13 mouse cellular contexts compared by ENCODE assay signal in the genomic region with DNA sequence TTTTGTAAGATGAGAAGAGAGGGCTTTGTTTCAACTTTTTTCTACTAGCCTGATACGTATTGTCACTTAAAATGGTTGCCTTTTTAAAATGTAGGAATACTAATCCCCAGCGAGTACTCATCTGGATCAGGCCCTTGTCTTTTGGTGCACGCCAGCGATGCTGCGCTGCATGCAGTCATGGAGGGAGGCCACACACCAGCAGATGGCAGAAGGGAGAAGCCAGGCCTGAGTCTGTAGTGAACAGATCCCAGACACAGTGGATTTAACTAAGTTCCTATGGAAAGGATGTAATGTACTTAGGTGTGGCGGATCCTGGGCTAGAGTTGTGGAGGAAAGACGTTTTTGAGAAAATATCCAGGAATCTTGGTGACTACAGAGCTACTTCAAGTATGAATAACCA. TPM values are rescaled to one million over a fixed set of nuclear protein-coding genes. Genes with fewer than 3 reads are reported as not detected.
DNase-seq lines count a peak whose midpoint lies in the region; ATAC-seq and TF ChIP-seq lines count a peak whose summit lies in the region.
"Had no signal": no experiment of that assay in that cellular context is flagged by ENCODE, and none has a peak within 500 bp of the region (broad histone marks: within the 10 kb centered on the region; RNA-seq: fewer than 3 reads in every experiment).

No protein-coding gene starts in this region.

- peaks cover 53% of the 10 kb centered on the region for H3K36me3 ChIP-seq in forebrain, postnatal 0 days (ENCODE audit: insufficient read depth)
- peaks cover 63% of the 10 kb centered on the region for H3K36me3 ChIP-seq in forebrain, embryonic 12.5 days (replicated peaks)
- H3K36me3 ChIP-seq in ES-Bruce4 (ENCODE audit: control insufficient read depth, insufficient read depth, low read length, poor library complexity, severe bottlenecking), result peaks cover 23% of the 10 kb centered on the region

- TF ChIP-seq EP300 in ES-Bruce4 (IDR thresholded peaks at IDR 0.05; ENCODE audit: insufficient read depth, low read depth, low read length), result no peak

- no peaks in the 10 kb centered on the region for H3K9me3 ChIP-seq in forebrain, postnatal 0 days (ENCODE audit: low read length)
- H3K9me3 ChIP-seq in forebrain, embryonic 12.5 days, result no peaks in the 10 kb centered on the region
- H3K9me3 ChIP-seq in ES-Bruce4 (replicated peaks; ENCODE audit: control insufficient read depth, insufficient read depth, low read length, poor library complexity, severe bottlenecking), result no peaks in the 10 kb centered on the region; the same call in 1 of the 2 replicates
- H3K9me3 ChIP-seq: embryonic facial prominence, embryonic 12.5 days; midbrain, embryonic 12.5 days; neural tube, embryonic 15.5 days had no signal

- H3K9ac ChIP-seq in forebrain, postnatal 0 days, result no peak overlapping the region
- H3K9ac ChIP-seq in forebrain, embryonic 12.5 days, result no peak overlapping the region
- no peak overlapping the region for H3K9ac ChIP-seq in ES-Bruce4 (ENCODE audit: low read depth, poor library complexity, severe bottlenecking)
- H3K9ac ChIP-seq: embryonic facial prominence, embryonic 12.5 days; midbrain, embryonic 12.5 days; neural tube, embryonic 15.5 days had no signal

- H3K4me1 ChIP-seq in forebrain, postnatal 0 days (ENCODE audit: insufficient read depth), result no peaks in the 10 kb centered on the region
- H3K4me1 ChIP-seq in forebrain, embryonic 12.5 days, result no peaks in the 10 kb centered on the region
- no peaks in the 10 kb centered on the region for H3K4me1 ChIP-seq in ES-Bruce4 (ENCODE audit: control insufficient read depth, insufficient read depth, low read length)
- H3K4me1 ChIP-seq: midbrain, embryonic 12.5 days; neural tube, embryonic 15.5 days had no signal

- no peak for TF ChIP-seq POLR2A in ES-Bruce4 (IDR thresholded peaks at IDR 0.05; ENCODE audit: insufficient read depth, low read length)

- H3K27ac ChIP-seq in forebrain, postnatal 0 days (ENCODE audit: low read depth, low read length), result no peak overlapping the region
- H3K27ac ChIP-seq in forebrain, embryonic 12.5 days, result no peak overlapping the region
- H3K27ac ChIP-seq in ES-Bruce4 (ENCODE audit: insufficient read depth, low read length), result no peak overlapping the region
- H3K27ac ChIP-seq: embryonic facial prominence, embryonic 12.5 days; midbrain, embryonic 12.5 days; neural tube, embryonic 15.5 days had no signal

- no peak for ATAC-seq in forebrain, postnatal 0 days
- ATAC-seq in forebrain, embryonic 12.5 days (ENCODE audit: low FRiP score), result no peak

- no peak overlapping the region for H3K4me2 ChIP-seq in forebrain, postnatal 0 days (ENCODE audit: low read depth)
- H3K4me2 ChIP-seq in forebrain, embryonic 12.5 days, result no peak overlapping the region
- H3K4me2 ChIP-seq: embryonic facial prominence, embryonic 12.5 days; midbrain, embryonic 12.5 days; neural tube, embryonic 15.5 days had no signal

- DNase-seq in forebrain, postnatal 0 days, result peak; percentile 40
- peak; percentile 16 to 19 for DNase-seq in left cerebral cortex, adult 18-20 months (ENCODE audit: low spot score in 2 of 2)
- DNase-seq in left cerebral cortex, adult 11 months (ENCODE audit: low spot score), result no peak
- DNase-seq in ZHBTc4 (ENCODE audit: low read depth, low spot score), result peak; percentile 50
- no peak for DNase-seq in spleen, adult 18-20 months
- DNase-seq: kidney, adult 9 months; lung, adult 2 months; thymus, postnatal 25 days had no signal

- TF ChIP-seq CTCF in forebrain, postnatal 0 days (IDR thresholded peaks at IDR 0.05; ENCODE audit: low read depth), result peak; percentile 62
- TF ChIP-seq CTCF in ES-Bruce4 (IDR thresholded peaks at IDR 0.05; ENCODE audit: low read depth, low read length), result peak; percentile 27

- WGBS in forebrain, postnatal 0 days, result 82% methylated on average over 7 of the region's 7 CpGs
- 90% methylated on average over 7 of the region's 7 CpGs for WGBS in forebrain, embryonic 12.5 days

- H3K27me3 ChIP-seq in forebrain, postnatal 0 days (ENCODE audit: insufficient read depth, low read length), result no peaks in the 10 kb centered on the region
- no peaks in the 10 kb centered on the region for H3K27me3 ChIP-seq in forebrain, embryonic 12.5 days
- H3K27me3 ChIP-seq in ES-Bruce4 (ENCODE audit: control insufficient read depth, insufficient read depth, low read length, poor library complexity, severe bottlenecking), result no peaks in the 10 kb centered on the region
- H3K27me3 ChIP-seq: embryonic facial prominence, embryonic 12.5 days; midbrain, embryonic 12.5 days; neural tube, embryonic 15.5 days had no signal

- no peak overlapping the region for H3K4me3 ChIP-seq in forebrain, postnatal 0 days (ENCODE audit: low read depth, low read length)
- no peak overlapping the region for H3K4me3 ChIP-seq in forebrain, embryonic 12.5 days (replicated peaks)
- no peak overlapping the region for H3K4me3 ChIP-seq in ES-Bruce4 (ENCODE audit: low read depth, low read length)
- H3K4me3 ChIP-seq: embryonic facial prominence, embryonic 12.5 days; midbrain, embryonic 12.5 days; neural tube, embryonic 15.5 days had no signal

RNA-seq across cellular contexts. Expression of a gene that starts 25.0 kb away (rescaled TPM):
- 36.8 and 38.2 TPM in 2 replicates for total RNA-seq in forebrain, postnatal 0 days (2014; rRNA removed)
- 21.1 and 32.9 TPM in 2 replicates for polyA plus RNA-seq in forebrain, postnatal 0 days (2015; fragmentation: Nextera tagmentation; extraction: Ambion mirVana)
- polyA plus RNA-seq in forebrain, embryonic 12.5 days (2016; fragmentation: Nextera tagmentation; extraction: Ambion mirVana), result 37.2 and 38.7 TPM in 2 replicates
- total RNA-seq in left cerebral cortex, adult 18-20 months (2021), result 10 to 100 TPM; 29.9 to 30.1 TPM
- polyA plus RNA-seq in ES-Bruce4 (2011; ENCODE audit: insufficient read depth, insufficient read length, low read depth, missing spikeins), result 43.4 and 44.7 TPM in 2 replicates

RNA-seq across cellular contexts. Expression of a gene that starts 31.6 kb away (rescaled TPM):
- total RNA-seq in forebrain, postnatal 0 days (2014; rRNA removed), result 86.1 and 101 TPM in 2 replicates
- polyA plus RNA-seq in forebrain, postnatal 0 days (2015; fragmentation: Nextera tagmentation; extraction: Ambion mirVana), result 77.3 and 85.9 TPM in 2 replicates
- 93.6 and 93.7 TPM in 2 replicates for polyA plus RNA-seq in forebrain, embryonic 12.5 days (2016; fragmentation: Nextera tagmentation; extraction: Ambion mirVana)
- 10 to 100 TPM; 33.4 to 35.0 TPM for total RNA-seq in left cerebral cortex, adult 18-20 months (2021)
- polyA plus RNA-seq in ES-Bruce4 (2011; ENCODE audit: insufficient read depth, insufficient read length, low read depth, missing spikeins), result 39.4 and 43.0 TPM in 2 replicates

RNA-seq across cellular contexts. Expression of a gene that starts 46.9 kb away (rescaled TPM):
- total RNA-seq in forebrain, postnatal 0 days (2014; rRNA removed), result 84.4 and 90.1 TPM in 2 replicates
- polyA plus RNA-seq in forebrain, postnatal 0 days (2015; fragmentation: Nextera tagmentation; extraction: Ambion mirVana), result 23.6 and 25.7 TPM in 2 replicates
- polyA plus RNA-seq in forebrain, embryonic 12.5 days (2016; fragmentation: Nextera tagmentation; extraction: Ambion mirVana), result 18.5 and 20.1 TPM in 2 replicates
- total RNA-seq in left cerebral cortex, adult 18-20 months (2021), result 10 to 100 TPM; 43.5 to 45.2 TPM
- polyA plus RNA-seq in ES-Bruce4 (2011; ENCODE audit: insufficient read depth, insufficient read length, low read depth, missing spikeins), result 28.9 and 29.9 TPM in 2 replicates

Comparison
In these comparisons a context has a peak if more than half of its experiments do, and no peak if none do; other contexts are left out.
1. DNase-seq: peak in forebrain, postnatal 0 days (single experiment), left cerebral cortex, adult 18-20 months (2 of 2) and ZHBTc4 (single experiment); none in left cerebral cortex, adult 11 months (single experiment) and spleen, adult 18-20 months (0 of 2).